Mouse (Mus musculus) MEL (cell line): ENCODE measurements around the gene Sdr39u1. TPM values are rescaled to one million over a fixed set of nuclear protein-coding genes. Genes with fewer than 3 reads are reported as not detected.

ENCODE experiments used
- DNase-seq: peaks from one replicate; pipeline ENCODE4 v3.0.0; 2011; ENCODE audit warnings: low read depth, low spot score
- H3K27ac ChIP-seq: 2 replicates; pipeline ENCODE4 v1.5.1; 2012; ENCODE audit warnings: low read depth, mild to moderate bottlenecking, control low read depth, low read length, moderate library complexity; ENCODE audit not compliant: control insufficient read depth
- H3K27me3 ChIP-seq, 2 experiments: fragments of 150-350 bp in 1 of 2; sonication (generic) in 1 of 2; 2 replicates each; pipeline ENCODE4 v1.6.1; 2012; ENCODE audit warnings: low read length in 2 of 2, mild to moderate bottlenecking in 2 of 2, improper control_type of control experiment in 1 of 2, moderate library complexity in 1 of 2; ENCODE audit not compliant: insufficient read depth in 2 of 2, control insufficient read depth in 1 of 2
- H3K36me3 ChIP-seq, 2 experiments: 2 replicates each; pipeline ENCODE4 v1.6.1; 2012 to 2014; ENCODE audit warnings: low read length in 2 of 2, improper control_type of control experiment in 1 of 2, inconsistent platforms in 1 of 2, mild to moderate bottlenecking in 1 of 2; ENCODE audit not compliant: insufficient read depth in 2 of 2, control insufficient read depth in 1 of 2
- H3K4me1 ChIP-seq, 2 experiments: fragments of 150-350 bp in 1 of 2; sonication (generic) in 1 of 2; 2 replicates each; pipeline ENCODE4 v1.6.1; 2012; ENCODE audit warnings: low read length in 2 of 2, improper control_type of control experiment in 1 of 2, mild to moderate bottlenecking in 1 of 2; ENCODE audit not compliant: insufficient read depth in 2 of 2, control insufficient read depth in 1 of 2
- H3K4me3 ChIP-seq, 2 experiments: fragments of 150-350 bp in 1 of 2; sonication (generic) in 1 of 2; 2 replicates each; pipeline ENCODE4 v1.5.1; 2012; ENCODE audit warnings: low read depth in 2 of 2, low read length in 2 of 2, mild to moderate bottlenecking in 2 of 2, moderate library complexity in 2 of 2, control low read depth in 1 of 2, improper control_type of control experiment in 1 of 2; ENCODE audit not compliant: control insufficient read depth in 1 of 2, insufficient read depth in 1 of 2
- H3K79me2 ChIP-seq: 2 replicates; pipeline ENCODE4 v1.6.1; 2012; ENCODE audit warnings: mild to moderate bottlenecking, low read length, moderate library complexity; ENCODE audit not compliant: control insufficient read depth, poor library complexity, insufficient read depth
- H3K9ac ChIP-seq: 2 replicates; pipeline ENCODE4 v1.6.1; 2012; ENCODE audit warnings: low read depth, mild to moderate bottlenecking, control low read depth, low read length, moderate library complexity; ENCODE audit not compliant: control insufficient read depth, poor library complexity, severe bottlenecking
- H3K9me3 ChIP-seq: fragments of 150-350 bp; sonication (generic); replicated peaks from 2 replicates; pipeline ENCODE4 v1.6.1; 2012; ENCODE audit warnings: mild to moderate bottlenecking, low read length, improper control_type of control experiment, moderate library complexity; ENCODE audit not compliant: insufficient read depth
- CHD1 ChIP-seq: IDR thresholded peaks from 2 replicates; pipeline ENCODE4 v1.6.1; 2012; ENCODE audit warnings: low read depth, mild to moderate bottlenecking, inconsistent platforms, low read length, improper control_type of control experiment
- CHD2 ChIP-seq: IDR thresholded peaks from 2 replicates; pipeline ENCODE4 v1.6.1; 2011; ENCODE audit warnings: low read length, improper control_type of control experiment
- CTCF ChIP-seq, 3 experiments: IDR thresholded peaks in 2 of 3; conservative IDR thresholded peaks in 1 of 3; 2 replicates each; pipeline ENCODE4 v1.5.1; 2011 to 2012; ENCODE audit warnings: low read length in 3 of 3, low read depth in 2 of 3, mild to moderate bottlenecking in 2 of 3, improper control_type of control experiment in 1 of 3, inconsistent platforms in 1 of 3, mixed read lengths in 1 of 3, moderate library complexity in 1 of 3; ENCODE audit not compliant: control insufficient read depth in 1 of 3, insufficient read depth in 1 of 3, poor library complexity in 1 of 3, severe bottlenecking in 1 of 3
- ELF1 ChIP-seq: IDR thresholded peaks from 2 replicates; pipeline ENCODE4 v1.6.1; 2014; ENCODE audit warnings: low read depth, mild to moderate bottlenecking, inconsistent platforms, low read length, improper control_type of control experiment, moderate library complexity
- GATA1 ChIP-seq: IDR thresholded peaks from 2 replicates; pipeline ENCODE4 v1.6.1; 2011; ENCODE audit warnings: low read depth, low read length, improper control_type of control experiment
- MEF2A ChIP-seq: IDR thresholded peaks from 2 replicates; pipeline ENCODE4 v1.6.1; 2014; ENCODE audit warnings: low read depth, mild to moderate bottlenecking, inconsistent platforms, low read length, improper control_type of control experiment; ENCODE audit not compliant: poor library complexity, insufficient replicate concordance, severe bottlenecking; ENCODE audit errors: extremely low read depth
- MXI1 ChIP-seq: IDR thresholded peaks from 2 replicates; pipeline ENCODE4 v1.6.1; 2011; ENCODE audit warnings: mild to moderate bottlenecking, low read depth, low read length, improper control_type of control experiment
- POLR2AphosphoS5 ChIP-seq: IDR thresholded peaks from 2 replicates; pipeline ENCODE4 v1.6.1; 2012; ENCODE audit warnings: low read depth, borderline replicate concordance, mild to moderate bottlenecking, inconsistent platforms, low read length, moderate library complexity, mixed read lengths
- RAD21 ChIP-seq: IDR thresholded peaks from 2 replicates; pipeline ENCODE4 v1.6.1; 2011; ENCODE audit warnings: mild to moderate bottlenecking, low read depth, low read length, improper control_type of control experiment
- RCOR1 ChIP-seq: IDR thresholded peaks from 2 replicates; pipeline ENCODE4 v1.6.1; 2012; ENCODE audit warnings: low read depth, mild to moderate bottlenecking, inconsistent platforms, low read length, improper control_type of control experiment
- SIN3A ChIP-seq: IDR thresholded peaks from 2 replicates; pipeline ENCODE4 v1.6.1; 2012; ENCODE audit warnings: low read length, improper control_type of control experiment, inconsistent platforms
- TBP ChIP-seq: IDR thresholded peaks from 2 replicates; pipeline ENCODE4 v1.8.0; 2011; ENCODE audit warnings: low read depth, low read length, improper control_type of control experiment
- UBTF ChIP-seq: IDR thresholded peaks from 2 replicates; pipeline ENCODE4 v1.6.1; 2012; ENCODE audit warnings: low read depth, mild to moderate bottlenecking, inconsistent platforms, low read length, improper control_type of control experiment, moderate library complexity, borderline replicate concordance; ENCODE audit not compliant: insufficient read depth
- ZC3H11A ChIP-seq: IDR thresholded peaks from 2 replicates; pipeline ENCODE4 v1.6.1; 2012; ENCODE audit warnings: low read depth, mild to moderate bottlenecking, inconsistent platforms, low read length, improper control_type of control experiment
- ZNF384 ChIP-seq: IDR thresholded peaks from 2 replicates; pipeline ENCODE4 v1.6.1; 2012; ENCODE audit warnings: low read depth, mild to moderate bottlenecking, inconsistent platforms, low read length, improper control_type of control experiment
- polyA plus RNA-seq, 2 experiments: library from polyadenylated mRNA; stranded (reverse) in 1 of 2; unstranded in 1 of 2; fragments of >175 nt in 1 of 2; fragments of >200 nt in 1 of 2; gene quantifications; 2 replicates each; pipeline versions ENCODE4 v1.2.1 to v1.2.4; 2012; ENCODE audit warnings: low replicate concordance in 2 of 2, low read depth in 1 of 2; ENCODE audit not compliant: insufficient read length in 2 of 2, insufficient read depth in 1 of 2, missing spikeins in 1 of 2
- total RNA-seq: library from RNA; depleted of rRNA; stranded (reverse); fragments of 300-350 nt; gene quantifications from 2 replicates; pipeline ENCODE4 v1.2.3, GENCODE M21; 2012

Gene Sdr39u1
- total and polyA plus RNA-seq, 3 experiments = 1.1 to 2.3 TPM; not detected in 1

DNA sequence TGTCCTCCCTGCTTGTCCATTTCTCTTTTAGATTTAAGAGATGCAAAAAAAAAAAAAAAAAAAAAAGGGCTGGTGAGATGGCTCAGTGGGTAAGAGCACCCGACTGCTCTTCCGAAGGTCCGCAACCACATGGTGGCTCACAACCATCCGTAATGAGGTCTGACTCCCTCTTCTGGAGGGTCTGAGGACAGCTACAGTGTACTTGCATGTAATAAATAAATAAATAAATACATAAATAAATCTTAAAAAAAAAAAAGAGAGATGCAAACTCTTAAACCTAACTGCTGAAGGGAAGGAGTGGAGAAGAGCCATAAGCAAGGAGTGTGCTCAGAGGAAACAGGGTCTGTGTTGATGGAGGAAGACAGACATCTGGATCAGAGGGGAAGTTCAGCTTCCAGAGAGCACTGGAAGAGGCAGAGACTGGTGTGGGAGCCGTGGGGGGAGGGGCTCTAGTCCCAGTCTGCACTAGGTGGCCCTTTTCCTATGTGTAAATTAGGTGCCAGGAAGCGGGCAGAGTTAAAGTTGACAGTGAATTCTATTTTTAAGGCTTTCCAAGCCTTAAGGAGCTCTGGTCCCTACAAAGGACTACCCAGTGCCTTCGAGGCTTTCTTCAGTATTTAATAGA, 21.7 kb downstream of the Sdr39u1 start:
- DNase-seq = no peak
- H3K9ac ChIP-seq = no peak overlapping the region
- peaks cover 0 to 7% of the 10 kb centered on the region in 2 experiments; a peak in 2 of 4 replicates for H3K36me3 ChIP-seq
- H3K9me3 ChIP-seq = no peaks in the 10 kb centered on the region
- H3K27ac ChIP-seq = no peak overlapping the region
- H3K4me3 ChIP-seq = no peak overlapping the region
- no peaks in the 10 kb centered on the region for H3K79me2 ChIP-seq
- TF ChIP-seq RAD21 (no peak), POLR2AphosphoS5 (no peak), TBP (no peak), ZNF384 (0 out of 2 replicates have a peak, but pooled peaks have one; percentile 5), GATA1 (no peak), UBTF (no peak)
- TF ChIP-seq, all 39 proteins: peak for 1
- Histone ChIP-seq H3K27me3 (no peaks in the 10 kb centered on the region), H3K4me1 (peaks cover 3 to 25% of the 10 kb centered on the region in 2 experiments)

DNA sequence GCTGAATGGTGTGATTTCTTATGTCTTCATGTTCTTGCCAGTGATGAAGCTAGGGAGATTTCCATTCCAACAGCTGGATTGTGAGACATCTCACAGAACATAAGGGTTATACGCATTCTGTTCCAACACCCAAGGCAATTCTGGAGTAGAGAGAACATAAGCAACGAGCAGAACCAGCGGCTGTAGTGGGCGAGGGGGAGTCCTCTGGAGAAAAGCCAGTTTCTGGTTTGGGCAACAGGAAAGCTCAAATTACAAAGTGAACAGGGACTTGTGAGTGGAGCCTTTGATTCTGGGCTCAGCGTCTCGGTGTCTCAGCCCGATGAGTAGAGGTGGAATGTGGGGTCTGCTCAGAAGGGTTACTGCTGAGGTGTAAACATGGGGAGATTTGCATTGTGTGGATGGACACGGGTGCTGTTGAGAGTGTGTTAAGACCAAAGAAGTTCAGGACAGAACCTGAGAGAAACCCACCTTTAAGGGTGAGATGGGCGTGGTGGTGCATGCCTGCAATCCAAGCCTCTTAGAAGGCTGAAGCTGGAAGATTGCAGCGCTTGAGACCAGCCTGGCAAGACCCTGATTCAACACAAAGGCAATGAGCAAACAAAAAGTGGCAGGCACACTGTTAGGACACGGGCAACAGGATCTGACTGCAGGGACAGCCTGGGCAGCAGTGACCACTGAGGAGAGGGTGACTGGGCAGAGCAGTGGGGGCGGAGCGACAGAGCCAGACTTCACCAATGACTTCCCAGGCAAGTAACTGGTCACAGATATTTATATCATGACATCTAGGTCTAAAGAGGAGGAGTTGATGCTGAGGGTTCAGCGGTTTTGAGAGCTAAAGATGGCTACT, 22.4 kb downstream of the Sdr39u1 start:
- no peak for TF ChIP-seq MXI1
- TF ChIP-seq CHD1 = no peak
- no peak for TF ChIP-seq MEF2A
- no peak for TF ChIP-seq RAD21
- no peak for TF ChIP-seq TBP
- TF ChIP-seq ZC3H11A = no peak
- no peak for TF ChIP-seq CHD2
- TF ChIP-seq ELF1 = no peak
- no peak for TF ChIP-seq CTCF (IDR thresholded peaks at IDR 0.05 in 2 of 3, conservative IDR thresholded peaks at IDR 0.05 in 1 of 3; ENCODE audit: control insufficient read depth in 1 of 3, insufficient read depth in 1 of 3, low read depth in 2 of 3, low read length in 3 of 3, poor library complexity in 1 of 3, severe bottlenecking in 1 of 3)
- TF ChIP-seq RCOR1 = no peak
- TF ChIP-seq SIN3A = no peak
- TF ChIP-seq, all 39 proteins: peak for 0
- Histone ChIP-seq H3K27me3 (no peaks in the 10 kb centered on the region), H3K9ac (no peak overlapping the region), H3K4me3 (no peak overlapping the region), H3K27ac (no peak overlapping the region), H3K79me2 (no peaks in the 10 kb centered on the region), H3K36me3 (peaks cover 0 to 7% of the 10 kb centered on the region in 2 experiments; a peak in 2 of 4 replicates), H3K4me1 (peaks cover 3 to 25% of the 10 kb centered on the region in 2 experiments), H3K9me3 (no peaks in the 10 kb centered on the region)
- no peak for DNase-seq
